Mouse (Mus musculus) forebrain, embryonic 15.5 days (tissue): ENCODE results near the gene Slk. TPM values are rescaled to one million over a fixed set of nuclear protein-coding genes. Genes with fewer than 3 reads are reported as not detected.

ENCODE experiments used
- ATAC-seq: fragments of 200-750 bp; cut with Nextera tagmentation; replicated peaks from 2 replicates; pipeline ENCODE4 v1.8.0; 2017; ENCODE audit warnings: mild to moderate bottlenecking, moderate TSS enrichment, moderate library complexity
- H3K27ac ChIP-seq: fragments of 300-500 bp; sonication (generic); replicated peaks from 2 replicates; pipeline ENCODE4 v1.5.1; 2015; ENCODE audit warnings: mild to moderate bottlenecking, inconsistent platforms
- H3K27me3 ChIP-seq: fragments of 300-500 bp; sonication (generic); 2 replicates; pipeline ENCODE4 v1.6.1; 2015; ENCODE audit warnings: inconsistent platforms
- H3K36me3 ChIP-seq: fragments of 300-500 bp; sonication (generic); 2 replicates; pipeline ENCODE4 v1.6.1; 2015; ENCODE audit warnings: mild to moderate bottlenecking, inconsistent platforms
- H3K4me1 ChIP-seq: fragments of 300-500 bp; sonication (generic); 2 replicates; pipeline ENCODE4 v1.6.1; 2015; ENCODE audit warnings: inconsistent platforms
- H3K4me2 ChIP-seq: fragments of 300-500 bp; sonication (generic); replicated peaks from 2 replicates; pipeline ENCODE4 v1.6.1; 2015; ENCODE audit warnings: mild to moderate bottlenecking, inconsistent platforms
- H3K4me3 ChIP-seq: fragments of 300-500 bp; sonication (generic); 2 replicates; pipeline ENCODE4 v1.5.1; 2015; ENCODE audit warnings: mild to moderate bottlenecking, inconsistent platforms
- H3K9ac ChIP-seq: fragments of 300-500 bp; sonication (generic); replicated peaks from 2 replicates; pipeline ENCODE4 v1.6.1; 2015; ENCODE audit warnings: mild to moderate bottlenecking, inconsistent platforms
- H3K9me3 ChIP-seq: fragments of 300-500 bp; sonication (generic); 2 replicates; pipeline ENCODE4 v1.6.1; 2016; ENCODE audit warnings: inconsistent platforms
- WGBS: fragments of 180-500 bp; shearing (Covaris S2); methylation state at CpG from one replicate; pipeline ENCODE4 v1.1.7; 2015; ENCODE audit warnings: mixed read lengths; 5-methylcytosine and 5-hydroxymethylcytosine counted together
- polyA plus RNA-seq: library from polyadenylated mRNA; unstranded; fragments of >200 nt; fragmentation: Nextera tagmentation; extraction: Ambion mirVana; gene quantifications from 2 replicates; pipeline ENCODE4 v1.2.1, GENCODE M21; 2015

The Slk gene
- polyA plus RNA-seq, 1 experiment from 2014 or later: 7.1 TPM

DNA sequence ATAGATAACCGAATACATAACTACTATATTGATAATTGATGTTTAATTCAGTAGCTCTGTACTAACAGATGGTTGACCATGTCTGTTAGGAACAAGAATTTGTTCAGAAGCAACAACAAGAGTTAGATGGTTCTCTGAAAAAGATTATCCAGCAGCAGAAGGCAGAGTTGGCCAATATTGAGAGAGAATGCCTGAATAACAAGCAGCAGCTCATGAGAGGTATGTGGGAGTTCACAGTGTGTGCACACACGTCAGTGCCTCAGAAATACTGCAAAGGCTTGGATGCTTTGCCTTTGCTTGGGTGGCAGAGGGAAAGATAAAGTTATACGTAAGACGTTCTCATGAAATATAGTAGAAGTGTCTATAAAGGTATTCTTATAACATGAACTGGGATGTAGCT lies 55.9 kb downstream of the Slk start:
- H3K4me1 ChIP-seq: no peaks in the 10 kb centered on the region
- H3K4me3 ChIP-seq: no peak overlapping the region
- H3K27ac ChIP-seq: no peak overlapping the region
- no peaks in the 10 kb centered on the region for H3K9me3 ChIP-seq
- H3K9ac ChIP-seq: no peak overlapping the region
- 91% methylated on average over 4 of the region's 4 CpGs for WGBS
- no peak overlapping the region for H3K4me2 ChIP-seq
- H3K36me3 ChIP-seq: peaks cover 39% of the 10 kb centered on the region
- H3K27me3 ChIP-seq: no peaks in the 10 kb centered on the region
- ATAC-seq: no peak

- Histone ChIP-seq H3K36me3 (peaks cover 34% of the 10 kb centered on the region), H3K4me1 (no peaks in the 10 kb centered on the region), H3K4me2 (no peak overlapping the region), H3K27ac (no peak overlapping the region), H3K27me3 (no peaks in the 10 kb centered on the region), H3K9me3 (no peaks in the 10 kb centered on the region), H3K9ac (no peak overlapping the region), H3K4me3 (no peak overlapping the region)
- ATAC-seq: no peak
- WGBS: 64% methylated on average over 2 of the region's 2 CpGs
Measured at GRCm38 (mm10) chr19:47643910-47644309, 64.4 kb downstream of the Slk start.

DNA sequence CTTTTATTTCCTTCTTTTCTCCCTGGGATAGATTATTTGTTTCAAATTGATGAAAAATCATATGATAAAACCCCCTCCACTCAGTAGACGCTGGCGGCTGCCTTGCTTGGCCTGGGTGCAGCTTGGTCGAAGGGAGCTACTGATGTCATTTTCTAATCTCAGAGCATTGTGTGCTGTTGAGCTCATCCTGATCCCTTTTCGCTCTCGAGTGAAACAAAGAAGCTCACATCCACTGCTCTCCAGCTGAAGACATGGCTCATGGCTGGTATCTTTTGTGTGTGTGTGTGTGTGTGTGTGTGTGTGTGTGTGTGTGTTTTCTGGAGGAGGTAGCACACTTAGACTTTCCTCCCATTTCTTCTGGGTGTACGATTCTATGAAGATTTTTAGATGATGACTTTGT lies 66.1 kb downstream of the Slk start:
- H3K4me1 ChIP-seq: no peaks in the 10 kb centered on the region
- no peaks in the 10 kb centered on the region for H3K27me3 ChIP-seq
- H3K9me3 ChIP-seq: no peaks in the 10 kb centered on the region
- peaks cover 18% of the 10 kb centered on the region; the same call in 1 of the 2 replicates for H3K36me3 ChIP-seq
- H3K9ac ChIP-seq: no peak overlapping the region
- 27% methylated on average over 6 of the region's 6 CpGs for whole genome bisulfite sequencing
- no peak overlapping the region for H3K27ac ChIP-seq
- H3K4me3 ChIP-seq: no peak overlapping the region
- H3K4me2 ChIP-seq: no peak overlapping the region
- no peak for ATAC-seq

DNA sequence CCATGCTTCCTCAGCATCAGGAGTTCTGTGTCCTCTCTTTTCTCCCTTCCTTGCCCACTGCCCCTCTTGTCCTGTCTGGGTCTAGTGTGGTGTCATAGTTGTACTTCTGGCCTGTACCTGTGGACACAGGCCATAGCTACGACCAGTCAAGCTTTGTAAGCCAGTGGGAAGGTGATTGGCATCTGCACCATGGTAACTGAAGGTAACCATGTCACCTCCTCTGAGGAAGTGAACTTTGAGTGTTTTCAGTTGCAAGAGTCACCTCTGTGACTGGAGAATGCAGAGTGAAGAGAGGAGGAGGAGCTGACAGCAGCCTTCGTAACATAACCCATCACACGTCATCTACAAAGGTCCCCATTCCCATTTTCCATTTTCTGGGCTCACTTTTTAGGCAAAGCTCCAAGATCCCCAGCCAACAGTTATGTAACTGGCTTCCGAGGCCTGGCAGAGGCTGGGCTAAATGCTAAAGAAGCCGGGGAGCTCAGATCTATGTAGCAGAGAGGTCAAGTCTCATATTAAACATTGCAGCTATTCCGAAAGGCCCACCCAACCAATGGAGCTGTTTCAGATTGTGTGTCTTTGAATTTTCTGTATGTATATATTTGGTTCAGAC lies 67.1 kb downstream of the Slk start:
- no peaks in the 10 kb centered on the region for H3K27me3 ChIP-seq
- H3K4me1 ChIP-seq: no peaks in the 10 kb centered on the region
- no peaks in the 10 kb centered on the region for H3K9me3 ChIP-seq
- no peak for ATAC-seq
- H3K36me3 ChIP-seq: peaks cover 11% of the 10 kb centered on the region; the same call in 1 of the 2 replicates
- H3K9ac ChIP-seq: no peak overlapping the region
- H3K4me3 ChIP-seq: no peak overlapping the region
- no peak overlapping the region for H3K27ac ChIP-seq
- no peak overlapping the region for H3K4me2 ChIP-seq
- WGBS: 84% methylated on average over 6 of the region's 6 CpGs

DNA sequence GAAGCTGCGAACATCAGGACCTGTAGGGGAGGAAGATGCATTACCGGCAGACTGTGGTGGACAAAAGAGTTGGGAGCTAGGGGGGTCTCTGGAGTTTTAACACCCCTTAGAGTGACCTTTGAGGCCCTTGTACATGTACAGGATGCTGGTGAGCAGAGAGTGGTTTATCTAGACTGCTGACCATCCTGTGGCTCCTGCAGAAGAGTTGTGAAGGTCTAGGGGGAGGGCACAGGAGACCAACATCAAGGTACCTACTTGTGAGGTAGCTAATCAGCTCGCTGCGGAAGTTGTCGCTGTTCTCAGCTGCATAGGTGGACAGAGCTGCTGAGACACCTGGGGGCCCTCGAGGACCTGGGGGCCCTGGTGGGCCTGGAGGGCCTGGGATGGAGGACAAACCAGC lies 69.6 kb downstream of the Slk start:
- Histone ChIP-seq H3K27me3 (no peaks in the 10 kb centered on the region), H3K36me3 (no peaks in the 10 kb centered on the region), H3K4me1 (no peaks in the 10 kb centered on the region), H3K9ac (no peak overlapping the region), H3K27ac (no peak overlapping the region), H3K4me2 (no peak overlapping the region), H3K4me3 (no peak overlapping the region), H3K9me3 (no peaks in the 10 kb centered on the region)
- ATAC-seq: no peak
- 93% methylated on average over 6 of the region's 6 CpGs for WGBS

DNA sequence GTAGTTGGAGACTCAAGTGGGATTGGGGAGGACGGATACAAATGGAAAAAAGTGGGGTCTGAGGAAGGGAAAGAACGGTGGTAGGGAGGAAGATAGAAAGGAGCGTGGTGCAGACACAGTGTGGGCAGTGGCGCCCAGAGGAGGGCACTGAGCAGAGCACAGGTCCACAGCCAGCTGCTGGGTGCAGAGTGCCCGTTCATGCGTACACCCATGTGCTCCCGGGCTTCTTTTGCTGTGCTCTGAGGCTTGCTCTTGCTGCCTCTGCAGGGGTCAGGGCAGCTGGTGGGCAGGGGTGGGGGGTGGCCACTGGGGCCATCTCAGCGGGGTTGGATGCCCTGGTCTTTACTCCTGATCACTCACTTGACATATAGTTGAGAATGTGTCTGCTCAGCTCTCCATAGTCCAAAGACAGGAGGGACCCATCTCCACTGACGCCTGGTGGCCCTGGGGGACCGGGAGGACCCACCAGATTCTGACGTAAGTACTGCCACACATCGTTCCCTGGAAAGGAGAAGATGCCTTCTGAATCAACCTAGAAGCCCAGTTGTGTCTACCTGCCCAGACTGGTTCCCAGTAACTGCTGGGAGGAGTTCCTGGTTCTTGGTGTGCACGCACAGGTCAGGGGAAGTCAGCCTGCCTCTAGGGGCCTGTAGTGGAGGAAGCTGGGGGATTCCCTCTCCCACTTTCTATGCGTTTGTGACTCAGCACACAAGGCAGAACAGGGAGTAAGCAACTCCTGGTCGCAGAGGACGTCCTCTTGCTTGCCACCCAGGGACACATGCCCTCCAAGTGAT lies 71.1 kb downstream of the Slk start:
- Histone ChIP-seq H3K4me3 (no peak overlapping the region), H3K36me3 (no peaks in the 10 kb centered on the region), H3K4me2 (no peak overlapping the region), H3K9ac (no peak overlapping the region), H3K27me3 (no peaks in the 10 kb centered on the region), H3K9me3 (no peaks in the 10 kb centered on the region), H3K27ac (no peak overlapping the region), H3K4me1 (no peaks in the 10 kb centered on the region)
- WGBS: 89% methylated on average over 16 of the region's 16 CpGs
- no peak for ATAC-seq

- H3K27me3 ChIP-seq: no peaks in the 10 kb centered on the region
- H3K27ac ChIP-seq: no peak overlapping the region
- H3K4me3 ChIP-seq: no peak overlapping the region
- no peak overlapping the region for H3K9ac ChIP-seq
- ATAC-seq: no peak
- 92% methylated on average over 5 of the region's 5 CpGs for WGBS
- H3K36me3 ChIP-seq: no peaks in the 10 kb centered on the region
- H3K4me2 ChIP-seq: no peak overlapping the region
- H3K9me3 ChIP-seq: no peaks in the 10 kb centered on the region
- H3K4me1 ChIP-seq: no peaks in the 10 kb centered on the region
Measured at GRCm38 (mm10) chr19:47651160-47651480, 71.6 kb downstream of the Slk start.

- Histone ChIP-seq H3K4me3 (no peak overlapping the region), H3K27me3 (no peaks in the 10 kb centered on the region), H3K36me3 (no peaks in the 10 kb centered on the region), H3K4me2 (no peak overlapping the region), H3K9me3 (no peaks in the 10 kb centered on the region), H3K9ac (no peak overlapping the region), H3K27ac (no peak overlapping the region), H3K4me1 (no peaks in the 10 kb centered on the region)
- no peak for ATAC-seq
- 79% methylated on average over 8 of the region's 8 CpGs for WGBS
Measured at GRCm38 (mm10) chr19:47652255-47652654, 72.8 kb downstream of the Slk start.

DNA sequence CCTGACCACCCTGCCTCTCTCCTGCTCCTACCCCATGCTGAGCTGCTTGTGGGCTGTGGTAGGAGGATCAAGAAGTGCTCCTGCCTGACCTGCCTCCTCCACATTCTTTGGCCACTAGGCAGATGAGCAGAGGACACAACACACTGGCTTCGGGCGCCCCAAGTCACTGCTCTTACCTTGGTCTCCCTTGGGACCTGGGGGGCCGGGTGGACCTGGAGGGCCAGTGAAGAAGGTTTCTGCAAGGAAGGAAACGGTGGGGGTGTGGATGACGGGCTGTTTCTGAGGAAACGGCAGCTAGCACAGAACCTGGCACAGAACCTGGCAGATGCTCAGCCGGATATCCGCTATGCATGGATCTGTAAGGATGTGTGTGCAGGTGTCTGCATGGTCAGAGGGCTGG lies 73.7 kb downstream of the Slk start:
- H3K4me1 ChIP-seq: no peaks in the 10 kb centered on the region
- H3K27ac ChIP-seq: no peak overlapping the region
- H3K9me3 ChIP-seq: no peaks in the 10 kb centered on the region
- WGBS: 88% methylated on average over 8 of the region's 8 CpGs
- no peak for ATAC-seq
- no peaks in the 10 kb centered on the region for H3K27me3 ChIP-seq
- no peak overlapping the region for H3K4me3 ChIP-seq
- no peak overlapping the region for H3K9ac ChIP-seq
- H3K36me3 ChIP-seq: no peaks in the 10 kb centered on the region
- no peak overlapping the region for H3K4me2 ChIP-seq

DNA sequence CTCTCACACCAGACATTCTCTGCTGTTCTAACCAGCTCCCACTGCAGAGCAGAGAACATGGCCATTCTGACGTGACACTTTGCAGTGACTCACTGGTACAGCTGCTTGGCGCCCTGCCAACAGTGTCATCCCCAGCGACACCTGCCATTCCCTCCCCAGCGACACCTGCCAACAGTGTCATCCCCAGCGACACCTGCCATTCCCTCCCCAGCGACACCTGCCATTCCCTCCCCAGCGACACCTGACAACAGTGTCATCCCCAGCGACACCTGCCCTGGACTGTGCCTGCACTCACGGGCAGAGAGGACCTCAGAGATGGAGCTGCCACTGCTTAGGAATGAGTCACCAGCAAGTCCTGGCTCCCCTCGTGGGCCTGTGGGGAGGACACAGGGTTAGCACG lies 75.4 kb downstream of the Slk start:
- Histone ChIP-seq H3K4me2 (no peak overlapping the region), H3K36me3 (no peaks in the 10 kb centered on the region), H3K9me3 (no peaks in the 10 kb centered on the region), H3K27ac (no peak overlapping the region), H3K27me3 (no peaks in the 10 kb centered on the region), H3K9ac (no peak overlapping the region), H3K4me1 (peaks cover 5% of the 10 kb centered on the region), H3K4me3 (no peak overlapping the region)
- ATAC-seq: no peak
- WGBS: 70% methylated on average over 11 of the region's 11 CpGs

GRCm38 (mm10) chr19:47658914-47659535 lies 79.5 kb downstream of the Slk start:
- Histone ChIP-seq H3K9ac (no peak overlapping the region), H3K27me3 (no peaks in the 10 kb centered on the region), H3K4me1 (peaks cover 5% of the 10 kb centered on the region), H3K4me2 (no peak overlapping the region), H3K9me3 (no peaks in the 10 kb centered on the region), H3K27ac (no peak overlapping the region), H3K4me3 (no peak overlapping the region), H3K36me3 (no peaks in the 10 kb centered on the region)
- WGBS: 6% methylated on average over 5 of the region's 5 CpGs
- peak; percentile 81 for ATAC-seq

DNA sequence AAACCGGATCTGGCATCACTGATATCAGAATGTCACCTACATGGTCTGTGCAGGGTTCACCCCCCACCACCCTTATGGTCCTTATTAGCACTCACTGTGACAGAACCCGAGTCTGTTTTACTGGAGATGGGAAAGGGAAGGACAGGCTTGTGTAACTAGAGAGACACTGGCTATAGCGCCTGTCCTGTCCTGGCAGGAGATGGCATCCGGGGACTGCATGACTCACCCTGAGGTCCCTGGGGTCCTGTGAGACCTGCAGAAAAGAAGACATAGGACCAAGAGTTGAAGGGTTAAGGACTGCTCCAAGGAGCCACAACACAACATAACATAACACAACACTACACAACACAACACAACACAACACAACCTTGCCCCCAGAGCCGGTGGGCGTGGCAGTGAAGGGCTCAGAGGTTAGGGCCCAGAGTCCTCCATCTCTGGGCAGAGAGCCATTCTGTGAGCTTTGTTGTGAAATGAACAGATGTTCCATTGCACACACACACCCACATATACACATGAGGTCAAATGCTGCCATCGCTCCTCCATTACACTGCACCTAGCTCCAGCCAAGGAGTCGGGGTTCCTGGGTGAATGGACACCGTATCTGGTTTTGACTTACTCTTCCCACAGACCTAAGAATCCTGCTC lies 80.4 kb downstream of the Slk start:
- Histone ChIP-seq H3K4me2 (no peak overlapping the region), H3K9ac (no peak overlapping the region), H3K27ac (no peak overlapping the region), H3K27me3 (no peaks in the 10 kb centered on the region), H3K4me1 (peaks cover 5% of the 10 kb centered on the region), H3K36me3 (no peaks in the 10 kb centered on the region), H3K9me3 (no peaks in the 10 kb centered on the region), H3K4me3 (no peak overlapping the region)
- ATAC-seq: no peak
- 86% methylated on average over 9 of the region's 9 CpGs for WGBS
